Mouse (Mus musculus) E14TG2a.4 (cell line): ENCODE measurements around the gene Tenm4.

Experiments used
- H3K27me3 ChIP-seq: 2 replicates; pipeline ENCODE4 v1.6.1; 2014; ENCODE audit warnings: low read length, control low read depth; ENCODE audit not compliant: insufficient read depth
- H3K36me3 ChIP-seq: 2 replicates; pipeline ENCODE4 v1.6.1; 2014; ENCODE audit warnings: low read length, control low read depth; ENCODE audit not compliant: insufficient read depth
- H3K4me1 ChIP-seq: replicated peaks from 2 replicates; pipeline ENCODE4 v1.6.1; 2014; ENCODE audit warnings: low read depth, low read length, control low read depth
- H3K4me3 ChIP-seq: replicated peaks from 2 replicates; pipeline ENCODE4 v1.5.1; 2014; ENCODE audit warnings: mild to moderate bottlenecking, low read length
- H3K9me3 ChIP-seq: 2 replicates; pipeline ENCODE4 v1.6.1; 2014; ENCODE audit warnings: low read length, control low read depth
- CTCF ChIP-seq: conservative IDR thresholded peaks from 2 replicates; pipeline ENCODE4 v1.5.1; 2014; ENCODE audit warnings: low read length
- NANOG ChIP-seq: IDR thresholded peaks from 2 replicates; pipeline ENCODE4 v1.6.1; 2014; ENCODE audit warnings: borderline replicate concordance, low read length, mixed read lengths
- POU5F1 ChIP-seq: IDR thresholded peaks from 2 replicates; pipeline ENCODE4 v1.6.1; 2014; ENCODE audit warnings: low read length, borderline replicate concordance

Tenm4 gene

GRCm38 (mm10) chr7:96303963-96304362, 132.9 kb downstream of the Tenm4 start:
- H3K27me3 ChIP-seq, result no peaks in the 10 kb centered on the region

GRCm38 (mm10) chr7:96305382-96305935, 134.4 kb downstream of the Tenm4 start:
- Histone ChIP-seq H3K4me3 (no peak overlapping the region), H3K27me3 (no peaks in the 10 kb centered on the region), H3K4me1 (peaks cover 19% of the 10 kb centered on the region), H3K36me3 (0 out of 2 replicates have a peak, but pooled peaks cover 3% of the 10 kb centered on the region), H3K9me3 (no peaks in the 10 kb centered on the region)
- no peak for TF ChIP-seq NANOG
- no peak for TF ChIP-seq CTCF

More at GRCm38 (mm10) chr7:96303963-96304362, 132.9 kb downstream of the Tenm4 start:
- H3K4me1 ChIP-seq, result peaks cover 27% of the 10 kb centered on the region
- TF ChIP-seq CTCF, result no peak
- TF ChIP-seq NANOG, result no peak
- TF ChIP-seq POU5F1, result no peak
- H3K9me3 ChIP-seq, result no peaks in the 10 kb centered on the region
- H3K36me3 ChIP-seq, result 0 out of 2 replicates have a peak, but pooled peaks cover 3% of the 10 kb centered on the region
- H3K4me3 ChIP-seq, result no peak overlapping the region

DNA sequence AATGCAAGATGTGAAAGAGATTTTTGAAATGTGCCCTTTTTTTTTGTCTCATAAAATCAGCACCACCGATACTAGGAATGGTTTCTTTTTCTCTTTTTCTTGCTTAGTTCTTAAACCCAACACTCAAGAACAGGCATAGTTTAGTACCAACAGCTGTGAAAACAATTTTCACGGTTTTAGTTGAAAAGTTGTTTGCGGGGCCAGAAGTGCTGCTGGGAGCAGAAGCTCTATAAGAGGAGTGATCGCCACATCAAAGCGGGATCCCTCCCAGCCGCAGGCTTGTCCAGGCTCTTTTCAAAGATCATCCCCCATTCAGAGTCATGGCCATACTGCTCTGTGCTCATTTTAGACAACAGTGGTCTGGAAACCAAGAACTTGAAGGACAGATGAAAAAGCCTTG, 137.1 kb downstream of the Tenm4 start:
- 0 out of 2 replicates have a peak, but pooled peaks cover 4% of the 10 kb centered on the region for H3K4me1 ChIP-seq
- no peaks in the 10 kb centered on the region for H3K27me3 ChIP-seq
- H3K9me3 ChIP-seq, result peaks cover 14% of the 10 kb centered on the region
- no peak overlapping the region for H3K4me3 ChIP-seq
- 0 out of 2 replicates have a peak, but pooled peaks cover 7% of the 10 kb centered on the region for H3K36me3 ChIP-seq
- TF ChIP-seq POU5F1 (no peak), NANOG (no peak), CTCF (no peak)

DNA sequence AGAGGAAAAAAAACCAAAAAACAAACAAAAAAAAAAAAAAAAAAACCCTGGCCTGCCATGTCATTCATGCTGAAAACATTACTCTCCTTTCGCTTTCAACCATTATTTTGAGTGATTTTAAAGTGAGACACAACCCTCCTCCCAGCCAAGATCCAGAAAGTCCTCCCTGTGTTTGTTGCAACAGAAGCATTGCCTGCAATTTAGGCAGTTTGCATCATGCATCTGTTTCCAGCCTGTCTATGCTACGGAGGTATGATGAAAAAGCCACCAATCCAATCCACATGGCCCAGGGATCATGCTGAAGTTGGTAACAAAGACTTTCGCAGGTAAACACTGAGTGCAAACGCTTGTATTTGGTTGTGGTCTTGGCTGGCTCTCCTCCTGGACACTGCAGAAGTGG, 158.3 kb downstream of the Tenm4 start:
- no peak overlapping the region for H3K4me3 ChIP-seq
- peaks cover 57% of the 10 kb centered on the region for H3K9me3 ChIP-seq
- H3K27me3 ChIP-seq, result no peaks in the 10 kb centered on the region
- no peaks in the 10 kb centered on the region for H3K4me1 ChIP-seq
- no peak for TF ChIP-seq NANOG
- peaks cover 49% of the 10 kb centered on the region for H3K36me3 ChIP-seq

DNA sequence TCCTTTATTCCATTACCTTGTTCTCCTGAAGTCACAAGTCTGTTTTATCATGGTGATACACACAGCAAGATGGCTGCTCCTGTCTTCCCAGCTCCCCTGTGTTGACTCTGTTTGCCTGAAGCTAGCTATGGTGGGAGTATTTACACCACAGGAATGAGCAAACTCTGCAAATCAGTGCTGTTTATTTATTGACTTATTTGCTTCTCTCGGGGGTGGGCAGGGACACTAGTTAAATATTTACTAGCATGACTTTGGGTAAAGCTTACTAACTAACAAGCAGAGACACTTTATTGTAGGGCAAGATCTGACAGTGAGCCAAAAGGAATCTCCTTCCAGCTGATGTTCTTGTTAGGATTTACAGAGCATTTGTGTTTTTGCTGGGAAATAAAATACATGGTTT, 160.1 kb downstream of the Tenm4 start:
- H3K4me3 ChIP-seq, result no peak overlapping the region
- H3K36me3 ChIP-seq, result peaks cover 34% of the 10 kb centered on the region
- no peaks in the 10 kb centered on the region for H3K4me1 ChIP-seq
- no peak for TF ChIP-seq NANOG
- no peak for TF ChIP-seq CTCF
- TF ChIP-seq POU5F1, result no peak
- H3K27me3 ChIP-seq, result no peaks in the 10 kb centered on the region
- peaks cover 39% of the 10 kb centered on the region for H3K9me3 ChIP-seq

DNA sequence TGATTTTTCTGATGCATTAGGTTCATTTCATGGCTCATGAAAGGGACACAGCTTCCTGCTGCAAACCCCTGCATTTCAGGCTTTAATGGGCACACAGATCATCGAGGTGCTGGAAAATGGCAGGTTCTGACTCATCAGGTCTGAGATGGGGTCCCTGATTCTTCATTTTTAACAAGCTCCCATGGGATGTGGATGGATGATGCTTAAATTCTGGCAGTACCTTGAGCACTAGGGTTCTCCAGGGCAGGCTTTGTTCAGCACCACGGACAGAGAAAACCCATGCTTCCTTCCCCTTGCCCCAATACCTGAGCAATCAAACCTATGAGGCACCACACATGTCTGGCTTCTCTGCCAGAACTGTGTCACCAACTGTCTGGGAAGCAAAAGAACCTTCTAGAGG, 163.3 kb downstream of the Tenm4 start:
- no peaks in the 10 kb centered on the region for H3K27me3 ChIP-seq
- TF ChIP-seq NANOG, result no peak
- no peak for TF ChIP-seq CTCF
- TF ChIP-seq POU5F1, result no peak

GRCm38 (mm10) chr7:96336376-96336775, 165.3 kb downstream of the Tenm4 start:
- Histone ChIP-seq H3K4me1 (peaks cover 5% of the 10 kb centered on the region; the same call in 1 of the 2 replicates), H3K36me3 (no peaks in the 10 kb centered on the region), H3K9me3 (no peaks in the 10 kb centered on the region), H3K4me3 (no peak overlapping the region), H3K27me3 (no peaks in the 10 kb centered on the region)
- TF ChIP-seq POU5F1 (no peak), NANOG (no peak)

More for the DNA sequence above, 163.3 kb downstream of the Tenm4 start:
- H3K36me3 ChIP-seq, result peaks cover 5% of the 10 kb centered on the region
- H3K4me3 ChIP-seq, result no peak overlapping the region
- peaks cover 5% of the 10 kb centered on the region; the same call in 1 of the 2 replicates for H3K4me1 ChIP-seq
- peaks cover 8% of the 10 kb centered on the region for H3K9me3 ChIP-seq

DNA sequence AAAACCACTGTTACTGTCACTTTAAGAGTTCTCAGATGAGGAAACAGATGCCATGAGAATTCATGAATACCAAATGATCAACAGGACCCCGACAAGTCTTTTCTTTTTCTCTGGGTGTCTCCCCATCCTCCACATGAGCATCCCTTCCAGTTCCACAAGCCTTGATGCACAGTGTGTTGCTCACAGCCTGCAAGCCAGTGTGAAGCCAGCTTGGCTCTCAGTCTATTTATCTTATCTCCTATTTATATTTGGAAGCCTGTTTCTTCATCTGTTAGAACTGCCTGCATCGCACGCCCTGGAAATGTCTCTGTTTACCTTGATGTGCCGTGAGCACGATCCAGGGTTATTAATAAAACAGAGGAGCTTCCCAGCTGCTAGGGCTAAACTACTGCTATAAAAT, 169.8 kb downstream of the Tenm4 start:
- no peaks in the 10 kb centered on the region for H3K36me3 ChIP-seq
- TF ChIP-seq POU5F1 (no peak), NANOG (no peak), CTCF (no peak)
- no peaks in the 10 kb centered on the region for H3K9me3 ChIP-seq
- peaks cover 11% of the 10 kb centered on the region for H3K4me1 ChIP-seq
- H3K4me3 ChIP-seq, result no peak overlapping the region
- no peaks in the 10 kb centered on the region for H3K27me3 ChIP-seq

GRCm38 (mm10) chr7:96341479-96341878, 170.4 kb downstream of the Tenm4 start:
- H3K27me3 ChIP-seq, result no peaks in the 10 kb centered on the region
- H3K36me3 ChIP-seq, result no peaks in the 10 kb centered on the region
- H3K9me3 ChIP-seq, result no peaks in the 10 kb centered on the region
- peaks cover 11% of the 10 kb centered on the region for H3K4me1 ChIP-seq
- H3K4me3 ChIP-seq, result no peak overlapping the region
- TF ChIP-seq NANOG (no peak), CTCF (no peak), POU5F1 (no peak)
